Mouse (Mus musculus): ENCODE data around the gene Ppfia1.

DNA sequence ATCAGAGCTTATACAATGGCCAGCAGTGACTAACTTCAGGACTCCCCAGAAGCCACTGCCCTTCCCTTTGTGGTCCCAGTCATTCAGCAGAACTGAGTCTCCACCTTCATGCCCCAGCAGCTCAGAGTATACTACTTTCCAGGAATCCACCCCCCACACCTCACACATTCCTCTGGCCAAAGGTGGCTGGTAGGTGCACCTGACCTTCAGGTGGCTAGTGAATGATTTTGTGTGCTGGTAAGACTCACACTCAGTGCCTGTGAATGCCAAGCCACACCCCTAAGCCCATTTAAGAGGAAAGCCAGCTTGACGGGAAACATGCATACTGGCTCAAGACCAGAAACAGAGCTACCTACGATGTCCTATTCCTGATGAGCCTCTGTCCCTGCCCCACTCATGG is 120.6 kb downstream of the Ppfia1 start:
- TF ChIP-seq CTCF (IDR thresholded peaks at IDR 0.05; ENCODE audit: low read depth) (no peak), EP300 (IDR thresholded peaks at IDR 0.05; ENCODE audit: low read depth) (no peak)

Data from heart, postnatal 0 days (tissue).